Mouse (Mus musculus) cerebellum, adult 2 months (tissue): ENCODE results near the gene Nae1.

Source experiments
- CTCF ChIP-seq: fragments of 200-500 bp; IDR thresholded peaks from 2 replicates; pipeline ENCODE4 v1.5.1; 2011; ENCODE audit warnings: low read depth, mild to moderate bottlenecking, control low read depth, low read length, moderate library complexity, borderline replicate concordance; ENCODE audit not compliant: insufficient read depth
- POLR2A ChIP-seq: fragments of 200-500 bp; IDR thresholded peaks from 2 replicates; pipeline ENCODE4 v1.6.1; 2011; ENCODE audit warnings: low read length, control low read depth, borderline replicate concordance; ENCODE audit not compliant: insufficient read depth

GRCm38 (mm10) chr8:104472465-104472864 is 62.0 kb downstream of the Nae1 start:
- TF ChIP-seq POLR2A (no peak), CTCF (no peak)
